Mouse (Mus musculus) erythroblast, adult 5-6 weeks (primary cell): ENCODE measurements around the gene B3gnt4. TPM values are rescaled to one million over a fixed set of nuclear protein-coding genes. Genes with fewer than 3 reads are reported as not detected.

Source experiments
- ATAC-seq: replicated peaks from 2 replicates; pipeline ENCODE4 v1.8.0; 2016; ENCODE audit warnings: moderate number of reproducible peaks, mild to moderate bottlenecking, moderate TSS enrichment, inconsistent platforms; ENCODE audit not compliant: poor library complexity, low FRiP score, severe bottlenecking
- total RNA-seq, 2 experiments: library from RNA; stranded (forward) in 1 of 2; stranded (reverse) in 1 of 2; fragments of 150-400 nt in 1 of 2; fragments of 200-764, 138-1000 nt in 1 of 2; gene quantifications; 2 replicates each; pipeline versions ENCODE4 v1.2.3 to v1.2.4; 2015 to 2017; ENCODE audit warnings: low replicate concordance in 2 of 2

B3gnt4 gene
- total RNA-seq, 2 experiments from 2014 or later, result not detected

DNA sequence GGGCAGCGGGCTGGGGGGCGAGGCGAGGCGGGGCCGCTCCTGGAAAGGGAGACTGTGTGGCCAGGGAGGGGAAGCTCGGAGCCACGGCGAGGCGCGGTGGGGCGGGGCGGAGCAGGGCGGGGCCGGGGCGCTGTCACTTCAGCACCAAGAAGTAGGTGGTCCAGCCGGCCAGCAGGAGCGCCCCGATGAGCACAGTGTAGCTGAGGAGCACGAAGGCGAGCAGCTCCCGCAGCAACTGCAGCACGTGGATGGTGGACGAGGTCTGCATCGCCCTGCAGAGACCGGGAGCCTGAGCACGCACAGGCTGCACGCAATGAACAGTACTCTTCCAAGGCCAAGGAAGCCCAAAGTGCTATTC lies 14.1 kb downstream of the B3gnt4 start:
- ATAC-seq, result peak; percentile 79

DNA sequence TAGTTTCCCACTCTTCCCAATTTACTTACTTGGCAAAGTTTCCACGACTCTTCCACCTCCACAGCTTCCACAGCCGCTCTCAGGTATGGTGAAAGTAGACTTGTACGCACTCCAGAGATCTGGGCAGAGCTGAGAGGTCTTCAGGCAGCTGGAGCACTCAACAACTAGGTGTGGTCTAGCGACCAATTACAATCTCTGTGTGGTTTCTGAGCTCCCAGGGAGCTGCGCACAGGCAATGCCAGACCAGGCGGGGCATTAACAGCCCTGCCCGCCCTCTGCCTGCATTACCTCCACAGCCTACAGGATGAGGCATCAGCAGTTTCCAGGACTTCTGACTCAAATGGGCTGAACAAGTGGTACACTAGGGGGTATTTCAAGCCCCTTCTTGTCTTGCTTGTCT lies 15.0 kb downstream of the B3gnt4 start, which contains the start of gene Gm49027:
Gene Gm49027, minus strand, starts transcription at position 208 of the 400 bp plus-strand sequence.
- no peak for ATAC-seq

DNA sequence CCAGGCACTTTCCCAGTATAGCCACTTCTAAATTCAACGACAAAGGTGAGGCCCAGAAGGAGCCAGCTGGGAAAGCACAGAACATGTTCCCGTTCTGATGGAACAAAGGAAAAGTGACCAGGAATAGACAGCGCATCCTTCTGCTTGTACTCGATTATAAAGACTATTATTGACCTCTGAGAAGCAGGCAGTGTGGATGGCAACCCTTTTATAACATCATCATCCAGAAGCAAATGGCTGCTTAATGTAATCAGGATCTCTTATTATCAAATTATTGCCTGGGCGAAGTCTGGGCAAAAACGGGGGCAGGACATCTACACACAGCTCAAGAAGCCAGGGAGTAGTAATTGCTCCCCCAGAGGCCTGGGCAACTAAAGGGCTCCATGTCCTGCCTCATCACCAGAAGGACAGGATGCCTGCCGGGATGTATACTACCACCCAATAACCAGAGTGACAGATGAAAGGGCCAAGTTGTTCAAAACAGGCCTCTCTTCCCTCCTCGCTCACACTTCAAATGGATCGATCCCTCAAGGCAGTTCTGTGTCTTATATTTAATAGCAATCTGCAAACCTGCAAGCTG lies 15.7 kb downstream of the B3gnt4 start:
- no peak for ATAC-seq

DNA sequence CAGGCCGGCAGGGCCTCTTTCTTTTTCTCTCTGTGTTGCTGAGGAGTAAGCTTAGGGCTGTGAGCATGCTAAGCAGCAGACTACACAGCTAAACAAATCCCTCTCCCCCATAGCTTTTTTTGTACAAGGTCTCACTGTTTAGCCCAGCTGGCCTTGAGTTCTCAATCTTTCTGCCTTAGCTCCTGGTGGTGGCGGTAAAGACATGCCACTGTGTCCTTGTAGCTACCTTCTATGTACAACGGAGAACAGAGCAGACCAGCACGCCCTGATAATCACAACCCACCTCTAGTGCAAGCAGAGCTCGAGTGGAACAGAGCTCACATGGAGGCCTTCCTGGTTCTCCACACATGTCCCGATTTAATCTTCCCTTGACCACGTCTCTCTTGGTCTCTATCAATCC lies 18.4 kb downstream of the B3gnt4 start:
- ATAC-seq, result no peak

DNA sequence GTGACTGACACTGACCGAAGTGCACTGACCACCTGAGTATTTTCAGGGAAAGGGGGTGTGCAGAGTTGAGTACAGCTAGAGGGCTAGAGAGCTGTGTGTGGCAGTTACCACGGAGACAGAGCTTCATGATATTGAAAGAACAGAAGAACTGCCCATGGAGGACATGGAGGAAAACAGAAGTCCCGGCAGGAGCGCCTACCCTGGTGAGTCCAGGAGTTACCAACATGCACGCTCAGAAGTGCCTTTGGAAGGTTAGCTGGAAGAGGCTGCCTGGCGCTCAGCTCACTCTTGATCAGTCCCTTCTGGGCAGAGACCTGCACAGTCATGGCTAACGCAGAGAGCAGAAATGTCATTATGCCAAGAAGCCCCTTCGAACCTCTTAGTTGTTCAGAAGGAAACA lies 19.8 kb downstream of the B3gnt4 start:
- no peak for ATAC-seq

DNA sequence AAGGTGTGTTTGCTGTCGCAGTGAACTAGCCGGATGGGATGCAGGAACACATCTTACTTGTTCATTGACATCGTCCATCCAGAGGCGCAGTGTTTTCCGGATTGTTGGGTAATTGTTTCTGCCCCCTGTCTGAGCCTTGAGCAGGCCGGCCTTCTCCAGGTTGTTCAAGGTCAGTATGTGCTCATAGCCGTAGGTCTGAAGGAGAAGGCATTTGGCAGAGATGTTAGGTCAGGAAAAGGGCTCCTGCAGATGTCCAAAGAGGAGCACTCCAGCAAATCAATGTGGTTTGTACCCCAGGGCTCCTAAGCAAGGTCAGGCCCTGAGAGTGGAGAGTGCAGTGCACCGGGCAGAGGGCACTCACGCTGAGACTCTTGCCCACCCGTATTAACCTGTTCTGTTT lies 23.5 kb downstream of the B3gnt4 start:
- ATAC-seq, result no peak

DNA sequence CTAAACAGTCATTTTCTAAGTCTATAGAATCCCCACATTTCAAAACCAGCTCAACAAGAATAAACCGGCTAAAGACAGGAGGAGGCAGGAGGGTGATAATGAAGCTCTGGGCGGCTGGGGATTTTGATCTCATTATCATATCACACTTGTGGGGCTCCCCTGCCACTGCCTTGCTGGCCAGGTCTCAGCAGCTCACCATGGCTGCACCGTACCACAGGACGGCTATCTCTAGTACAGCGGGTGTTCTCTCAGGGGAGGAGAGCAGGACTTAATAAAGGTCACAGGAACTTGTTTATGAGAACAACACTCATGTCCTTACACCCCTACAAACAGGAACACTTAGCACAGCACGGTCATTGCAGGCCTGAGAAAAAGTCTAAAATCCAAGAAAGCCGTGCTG lies 45.4 kb downstream of the B3gnt4 start:
- ATAC-seq, result peak; percentile 64; the same call in 1 of the 2 replicates

DNA sequence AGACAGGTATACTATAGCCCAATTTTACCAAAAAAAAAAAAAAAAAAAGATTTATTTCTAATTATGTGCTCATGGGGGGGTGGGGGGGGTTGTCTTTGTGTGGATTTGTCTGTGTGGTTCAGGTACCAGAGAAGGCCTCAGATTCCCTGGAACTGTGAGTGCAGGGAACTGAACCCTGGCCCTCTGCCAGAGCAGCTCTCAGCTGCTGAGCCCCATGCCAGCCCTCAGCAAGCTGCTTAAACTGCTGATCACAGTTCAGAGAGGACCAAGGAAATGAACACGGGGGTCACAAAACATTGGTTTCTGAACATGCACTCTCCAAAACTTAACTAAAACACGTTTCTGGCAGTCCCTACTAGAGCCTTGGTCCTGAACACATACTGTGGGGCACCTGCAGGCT lies 46.2 kb downstream of the B3gnt4 start:
- no peak for ATAC-seq

DNA sequence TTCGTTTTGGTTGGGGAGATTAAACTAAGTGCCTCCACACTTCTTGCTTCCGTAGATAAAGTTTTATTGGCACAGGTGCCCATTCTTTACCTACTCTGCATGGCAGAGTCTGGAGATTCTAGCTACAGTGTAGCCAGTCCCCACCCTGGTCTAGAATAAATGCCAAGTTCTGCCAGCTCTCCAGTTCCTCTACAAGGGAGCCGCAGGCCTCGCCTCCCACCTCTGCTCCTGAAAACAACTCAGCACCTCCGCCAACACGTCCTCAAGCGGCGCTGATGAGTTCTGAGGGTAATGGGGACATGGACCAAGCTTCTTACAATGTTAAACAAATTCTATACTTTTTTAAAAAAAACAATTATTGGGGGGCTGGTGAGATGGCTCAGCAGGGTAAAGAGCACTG lies 49.3 kb downstream of the B3gnt4 start:
- no peak for ATAC-seq

DNA sequence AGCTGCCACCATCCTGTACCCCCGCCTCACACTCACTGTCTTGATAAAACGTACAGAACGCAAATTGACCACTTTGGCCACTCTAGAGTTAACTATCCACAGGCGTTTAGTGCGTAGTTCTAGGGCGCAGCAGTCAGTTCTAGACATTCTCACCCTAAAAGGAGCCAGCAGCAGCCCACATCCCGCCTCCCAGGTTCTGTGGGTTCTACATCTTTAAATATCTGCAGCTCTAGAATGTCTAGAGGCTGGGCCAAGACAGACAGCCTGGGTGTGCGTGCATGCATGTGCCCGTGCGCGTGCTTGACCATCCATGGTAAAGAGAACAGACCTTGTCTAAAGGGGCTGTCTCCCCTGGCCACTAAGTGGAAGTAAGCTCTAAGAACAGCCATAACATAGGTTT lies 50.9 kb downstream of the B3gnt4 start:
- ATAC-seq, result no peak

Other genes starting within 250 kb of the B3gnt4 start
- 3.8 and 8.3 TPM in 2 replicates for gene Bcl7a, start 166.6 kb upstream of the B3gnt4 start, total RNA-seq (2015; ENCODE audit: low replicate concordance)
- gene Bcl7a, start 166.6 kb upstream of the B3gnt4 start, total RNA-seq (2017; ENCODE audit: low replicate concordance), result 3.1 and 3.3 TPM in 2 replicates
- gene Mlxip, start 115.7 kb upstream of the B3gnt4 start, total RNA-seq (2015; ENCODE audit: low replicate concordance), result 4.4 and 7.9 TPM in 2 replicates
- gene Mlxip, start 115.7 kb upstream of the B3gnt4 start, total RNA-seq (2017; ENCODE audit: low replicate concordance), result 1.5 and 2.5 TPM in 2 replicates
- not detected in 2 replicates for gene Lrrc43, start 21.2 kb upstream of the B3gnt4 start, total RNA-seq (2015; ENCODE audit: low replicate concordance)
- not detected in 2 replicates for gene Lrrc43, start 21.2 kb upstream of the B3gnt4 start, total RNA-seq (2017; ENCODE audit: low replicate concordance)
- not detected in 2 replicates for gene Il31, start 21.0 kb upstream of the B3gnt4 start, total RNA-seq (2015; ENCODE audit: low replicate concordance)
- not detected in 2 replicates for gene Il31, start 21.0 kb upstream of the B3gnt4 start, total RNA-seq (2017; ENCODE audit: low replicate concordance)
- gene Diablo, start 13.7 kb downstream of the B3gnt4 start, total RNA-seq (2015; ENCODE audit: low replicate concordance), result 4.2 and 4.4 TPM in 2 replicates
- gene Diablo, start 13.7 kb downstream of the B3gnt4 start, total RNA-seq (2017; ENCODE audit: low replicate concordance), result 10.0 and 18.3 TPM in 2 replicates
- gene Gm49027, start 15.0 kb downstream of the B3gnt4 start, total RNA-seq (2015; ENCODE audit: low replicate concordance), result not detected in 2 replicates
- gene Gm49027, start 15.0 kb downstream of the B3gnt4 start, total RNA-seq (2017; ENCODE audit: low replicate concordance), result not detected in 2 replicates
- 7.7 and 11.5 TPM in 2 replicates for gene Vps33a, start 62.6 kb downstream of the B3gnt4 start, total RNA-seq (2015; ENCODE audit: low replicate concordance)
- gene Vps33a, start 62.6 kb downstream of the B3gnt4 start, total RNA-seq (2017; ENCODE audit: low replicate concordance), result 6.3 and 9.5 TPM in 2 replicates
- gene Clip1, start 174.2 kb downstream of the B3gnt4 start, total RNA-seq (2015; ENCODE audit: low replicate concordance), result 16.1 and 34.6 TPM in 2 replicates
- 13.6 and 36.7 TPM in 2 replicates for gene Clip1, start 174.2 kb downstream of the B3gnt4 start, total RNA-seq (2017; ENCODE audit: low replicate concordance)
- gene Zcchc8, start 210.6 kb downstream of the B3gnt4 start, total RNA-seq (2015; ENCODE audit: low replicate concordance), result 6.7 and 10.8 TPM in 2 replicates
- gene Zcchc8, start 210.6 kb downstream of the B3gnt4 start, total RNA-seq (2017; ENCODE audit: low replicate concordance), result 16.1 and 38.2 TPM in 2 replicates
- gene Rsrc2, start 239.0 kb downstream of the B3gnt4 start, total RNA-seq (2015; ENCODE audit: low replicate concordance), result 85.5 and 93.4 TPM in 2 replicates
- 185 and 223 TPM in 2 replicates for gene Rsrc2, start 239.0 kb downstream of the B3gnt4 start, total RNA-seq (2017; ENCODE audit: low replicate concordance)
- gene Kntc1, start 239.3 kb downstream of the B3gnt4 start, total RNA-seq (2015; ENCODE audit: low replicate concordance), result 25.0 and 37.6 TPM in 2 replicates
- 24.5 and 59.5 TPM in 2 replicates for gene Kntc1, start 239.3 kb downstream of the B3gnt4 start, total RNA-seq (2017; ENCODE audit: low replicate concordance)